Mouse (Mus musculus) embryo, embryonic 11 days (tissue): ENCODE results near the gene Hlcs.
A peak's percentile ranks its signal among the peaks of the same experiment; 100 is the strongest.

Experiments used
- DNase-seq: peaks from one replicate; pipeline ENCODE4 v3.0.0-alpha.2; 2015

The Hlcs gene

DNA sequence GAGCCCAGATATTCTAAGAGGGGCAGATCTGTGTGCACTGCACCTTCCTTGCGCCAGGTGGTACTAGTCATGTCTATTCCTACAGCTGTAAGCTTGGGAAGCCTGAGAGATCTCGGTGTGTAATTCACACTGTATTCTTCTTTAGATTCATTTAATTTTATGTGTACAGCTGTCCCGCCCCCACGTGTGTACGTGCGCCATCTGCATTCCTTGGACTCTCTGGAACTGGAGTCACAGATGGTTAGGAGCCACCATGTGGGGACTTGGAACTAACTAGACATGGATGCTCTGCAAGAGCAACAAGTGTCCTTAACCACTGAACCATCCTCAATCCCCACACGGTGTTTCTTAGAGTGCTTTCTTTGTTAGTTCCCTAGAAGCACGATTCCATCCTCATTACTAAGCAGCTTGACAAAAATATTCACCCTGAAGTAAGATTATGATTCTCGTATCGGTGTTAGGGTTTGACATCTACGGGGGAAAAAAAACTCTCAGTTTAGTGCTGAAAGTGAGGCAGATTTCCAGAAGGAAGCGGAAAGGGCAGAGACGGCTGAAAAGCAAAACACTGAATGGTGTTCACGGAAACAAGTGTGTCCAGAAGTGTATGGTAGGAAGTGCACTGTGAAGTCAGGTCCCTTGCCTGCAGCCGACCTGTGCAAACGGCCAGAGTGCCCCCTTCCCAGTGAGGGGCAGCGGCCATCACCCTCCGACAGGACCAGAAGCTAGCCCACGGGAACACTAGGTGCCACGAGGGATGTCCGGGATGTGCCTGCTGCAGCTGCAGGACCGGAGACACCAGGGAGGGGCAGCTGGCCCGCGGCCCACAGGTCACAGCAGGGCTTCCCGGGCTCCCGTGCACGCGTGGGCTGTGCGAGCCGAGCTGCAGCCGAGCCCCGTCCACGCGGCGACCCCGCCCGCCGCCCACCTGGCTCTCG lies 24.0 kb downstream of the Hlcs start:
- peak; percentile 42 for DNase-seq

DNA sequence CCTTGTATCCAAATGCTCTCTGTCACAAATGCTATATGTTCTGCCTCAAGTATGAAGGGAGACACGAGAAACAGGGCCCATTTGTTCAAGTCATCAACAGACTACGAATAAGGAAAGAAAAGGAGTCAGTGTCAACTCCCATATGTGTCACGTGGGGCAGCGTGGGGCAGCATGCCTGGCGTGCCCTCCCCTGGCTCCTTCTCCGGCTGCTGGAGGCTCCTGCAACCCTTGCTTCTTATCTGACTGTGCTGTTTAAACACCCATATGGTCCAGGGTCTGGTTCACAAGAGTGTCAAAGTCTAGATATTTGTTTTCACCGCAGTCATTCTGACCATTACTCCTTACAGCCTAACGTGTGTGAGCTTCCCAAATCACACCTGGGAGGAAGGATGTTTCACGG lies 25.5 kb downstream of the Hlcs start:
- DNase-seq: no peak

DNA sequence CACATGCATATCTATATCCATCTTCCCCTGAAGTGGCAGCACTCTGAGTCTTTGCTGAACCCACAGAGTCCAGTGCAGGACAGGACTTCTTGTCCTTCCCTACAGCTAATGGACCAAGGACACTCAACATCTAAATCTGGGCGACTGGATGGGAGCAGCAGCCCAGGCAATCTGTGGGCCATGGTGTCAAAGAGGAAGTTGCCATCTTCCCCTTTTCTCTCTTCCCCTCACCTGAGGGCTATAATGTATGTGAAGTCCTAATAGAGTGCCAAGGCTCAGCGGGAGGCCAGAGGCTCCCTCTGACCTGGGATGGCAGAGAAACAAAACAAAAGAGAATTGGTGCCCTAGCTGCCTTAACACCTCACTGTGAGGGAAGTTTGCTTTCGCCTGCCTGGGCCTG lies 29.4 kb downstream of the Hlcs start:
- DNase-seq: no peak

DNA sequence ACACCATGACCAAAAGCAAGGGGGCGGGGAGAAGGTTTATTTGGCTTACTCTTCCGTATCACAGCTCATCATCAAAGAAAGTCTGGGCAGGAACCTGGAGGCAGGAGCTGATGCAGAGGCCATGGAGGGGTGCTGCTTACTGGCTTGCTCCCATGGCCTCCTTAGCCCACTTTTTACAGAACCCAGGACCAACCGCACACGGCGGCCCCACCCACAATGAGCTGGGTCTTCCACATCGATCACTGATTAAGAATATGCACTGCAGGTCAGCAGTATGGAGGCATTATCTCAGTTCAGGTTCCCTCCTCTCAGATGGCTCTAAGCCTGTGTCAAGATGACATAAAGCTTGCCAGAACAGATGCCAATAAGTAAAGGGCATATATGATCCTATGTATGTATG lies 42.5 kb downstream of the Hlcs start:
- DNase-seq: no peak

DNA sequence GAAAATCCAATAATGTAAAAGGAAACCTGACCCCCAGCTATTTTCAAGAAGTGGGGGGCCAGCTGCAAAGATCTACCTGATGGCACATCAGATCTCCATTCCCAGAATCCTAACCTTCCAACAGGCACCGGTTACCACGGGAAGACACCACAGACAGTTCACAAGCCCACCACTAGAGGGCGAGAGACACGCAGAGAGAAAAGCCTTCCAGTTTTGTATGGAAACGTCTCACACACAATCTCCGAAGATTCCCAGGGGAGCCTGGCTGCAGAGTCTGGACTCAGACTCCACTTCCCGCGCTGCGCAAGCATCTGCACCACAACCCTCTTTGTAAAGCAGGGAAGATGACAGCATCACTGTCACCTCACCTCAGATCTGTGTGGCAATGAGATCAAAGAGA lies 43.7 kb downstream of the Hlcs start:
- peak; percentile 93 for DNase-seq

DNA sequence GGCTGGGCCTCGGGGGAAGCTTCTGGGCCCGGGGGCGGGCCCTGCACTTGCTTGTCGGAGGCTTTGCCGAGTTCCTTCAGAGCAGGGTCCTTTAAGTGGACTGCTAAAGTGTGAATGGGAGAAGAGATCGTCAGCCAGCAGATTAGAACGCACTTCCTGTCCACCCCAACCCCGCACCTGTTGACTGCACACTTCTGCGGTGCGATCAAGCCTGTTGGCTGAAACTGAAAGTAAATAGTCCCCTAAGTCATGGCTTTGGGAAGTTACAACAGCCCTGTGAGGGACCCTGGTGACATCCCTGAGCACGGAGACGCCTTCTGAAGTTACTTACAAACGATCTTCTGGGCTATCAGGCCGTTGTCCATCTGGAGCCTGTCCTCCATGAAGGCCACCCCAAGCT lies 45.2 kb downstream of the Hlcs start:
- no peak for DNase-seq

DNA sequence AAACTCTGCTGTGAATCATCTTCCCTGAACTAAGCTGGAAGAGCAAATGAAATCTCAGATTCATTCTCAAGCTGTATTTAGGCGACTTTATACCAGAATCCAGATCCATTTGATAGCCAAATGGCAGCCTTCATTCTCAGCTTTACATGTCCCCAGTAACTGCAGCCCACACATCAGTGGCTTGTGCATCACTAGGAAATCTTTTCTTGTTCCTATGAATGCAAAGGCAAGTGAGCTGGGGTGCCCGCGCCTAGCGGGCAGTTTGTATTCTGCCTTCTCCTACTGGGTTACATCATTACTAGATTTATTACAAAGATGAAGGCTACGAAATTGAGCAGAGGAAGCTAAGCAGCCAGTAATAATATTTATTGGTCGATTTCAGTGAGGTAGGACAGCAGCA lies 48.8 kb downstream of the Hlcs start:
- DNase-seq: no peak

DNA sequence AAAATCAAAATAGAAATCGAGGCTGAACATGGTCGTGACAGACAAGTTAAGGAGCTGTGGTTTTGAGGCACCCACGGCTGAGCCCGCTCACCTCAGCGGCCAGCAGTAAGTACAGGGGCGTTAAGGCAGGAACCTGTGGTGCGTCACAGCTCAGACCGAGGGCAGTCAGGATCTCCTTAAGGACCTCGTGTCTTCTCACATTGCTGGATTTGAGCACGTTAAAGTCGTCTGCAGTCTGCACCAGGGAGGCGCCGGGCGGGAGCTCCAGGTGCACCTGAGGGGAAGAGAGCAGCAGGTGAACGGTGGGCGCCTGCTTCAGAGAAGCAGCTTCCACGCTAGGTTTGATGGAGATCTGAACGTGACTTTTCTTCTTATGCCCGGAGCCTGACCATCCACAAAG lies 50.9 kb downstream of the Hlcs start:
- no peak for DNase-seq

DNA sequence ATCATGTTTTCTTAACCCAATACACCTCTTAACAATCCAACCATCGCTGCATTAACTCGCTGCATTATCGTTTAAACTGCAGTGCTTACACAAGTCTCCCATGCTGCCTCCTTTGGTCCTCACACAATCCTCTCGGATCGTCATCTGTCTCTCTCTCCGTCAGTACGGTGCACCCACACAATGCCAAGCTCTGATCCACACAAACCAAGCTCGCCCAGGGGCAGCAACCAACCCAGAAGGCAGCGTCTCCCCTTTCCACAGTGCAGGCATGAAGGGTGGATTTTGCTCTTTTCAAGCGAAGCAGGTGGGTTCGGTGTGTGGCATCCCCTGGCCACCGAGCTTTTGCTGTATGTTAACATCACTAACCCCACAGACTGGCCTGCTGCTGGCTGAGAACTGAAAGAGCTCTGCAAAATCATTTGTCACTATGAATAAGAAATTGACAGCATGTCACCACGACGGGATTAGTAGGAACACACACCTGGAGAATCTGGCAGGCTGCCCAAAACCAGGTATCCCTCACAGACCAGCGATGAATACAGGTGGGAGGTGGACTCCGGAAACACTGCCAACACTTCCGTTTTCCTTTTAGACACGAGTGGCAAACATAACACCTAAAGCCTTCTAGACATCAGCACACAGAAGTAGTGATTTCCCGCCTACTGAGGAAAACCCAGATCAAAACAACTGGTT lies 52.3 kb downstream of the Hlcs start:
- DNase-seq: no peak

DNA sequence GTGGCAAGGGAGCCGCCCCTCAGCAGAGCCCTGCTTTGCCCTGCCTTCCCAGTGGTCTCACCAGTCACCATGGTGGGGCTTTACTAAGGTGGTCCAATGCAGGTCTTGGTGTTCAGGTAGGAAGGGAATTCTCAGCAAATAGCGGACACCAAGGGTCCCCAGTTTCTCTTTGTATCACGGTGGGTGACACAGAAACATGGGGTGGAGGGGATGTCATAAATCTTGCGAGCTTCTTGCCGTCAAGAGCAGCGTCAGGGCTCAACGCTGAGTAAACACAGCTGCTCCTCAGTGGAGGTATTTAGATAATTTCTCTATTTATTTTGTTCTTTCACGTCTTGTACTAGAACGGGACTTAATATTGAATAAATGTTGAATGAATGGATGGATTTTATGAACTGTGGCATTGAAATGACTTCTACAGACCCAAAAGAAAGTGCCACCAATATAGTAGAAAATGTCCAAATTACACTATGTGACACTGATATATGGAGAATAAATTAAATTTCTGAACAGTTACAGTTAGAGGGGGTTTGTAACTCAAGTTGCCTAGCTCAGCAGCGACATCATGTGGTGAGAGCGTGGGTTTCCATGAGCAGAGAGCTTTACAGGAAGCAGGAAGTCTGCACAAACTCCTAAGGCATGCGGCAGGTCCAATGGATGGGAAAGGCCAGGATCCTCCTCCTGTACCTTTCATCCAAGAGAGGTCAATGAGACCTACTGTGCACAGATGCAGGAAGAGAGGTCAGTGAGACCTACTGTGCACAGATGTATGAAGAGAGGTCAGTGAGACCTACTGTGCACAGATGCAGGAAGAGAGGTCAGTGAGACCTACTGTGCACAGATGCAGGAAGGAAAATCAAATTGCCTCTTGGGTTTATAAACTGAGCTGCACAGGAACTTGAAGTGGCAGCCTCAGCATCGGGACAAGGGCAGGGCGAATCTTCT lies 54.7 kb downstream of the Hlcs start:
- peak; percentile 88 for DNase-seq

DNA sequence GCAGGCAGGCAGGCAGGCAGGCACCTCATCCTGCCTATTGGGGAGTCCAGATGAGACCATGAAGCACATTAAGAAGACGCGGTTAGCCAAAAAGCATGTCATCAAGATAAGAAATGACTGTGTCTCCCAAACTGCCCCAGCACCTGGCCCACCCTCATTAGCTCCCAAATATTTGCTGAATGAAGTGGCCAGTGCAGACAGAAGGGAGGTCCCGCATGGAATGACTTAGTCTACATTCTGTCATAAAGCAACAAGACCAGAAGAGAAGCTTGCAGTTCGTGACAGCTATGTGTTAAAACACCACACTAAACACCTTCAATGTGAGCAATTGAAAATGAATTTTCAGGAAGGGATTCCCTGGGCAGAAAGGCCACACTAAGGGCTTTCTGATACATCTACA lies 57.8 kb downstream of the Hlcs start:
- DNase-seq: no peak

DNA sequence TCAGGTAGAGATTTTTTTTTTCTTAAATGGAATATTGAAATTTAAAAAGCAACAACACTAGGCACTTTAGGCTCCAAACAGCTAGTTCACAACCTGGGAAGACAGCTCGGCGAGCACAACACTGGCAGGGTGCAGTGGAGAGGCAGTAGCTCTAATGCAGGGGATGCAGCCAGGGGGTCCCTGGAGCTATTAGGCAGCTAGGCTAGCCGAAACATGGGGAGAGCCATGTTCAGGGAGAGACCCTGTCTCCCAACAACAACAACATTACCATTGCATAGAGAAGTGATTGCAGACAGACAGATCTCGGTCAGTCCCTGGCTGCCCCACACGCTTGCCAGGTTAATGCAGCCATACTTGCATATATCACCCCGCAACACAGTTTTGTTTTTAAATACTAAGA lies 58.3 kb downstream of the Hlcs start:
- DNase-seq: no peak

DNA sequence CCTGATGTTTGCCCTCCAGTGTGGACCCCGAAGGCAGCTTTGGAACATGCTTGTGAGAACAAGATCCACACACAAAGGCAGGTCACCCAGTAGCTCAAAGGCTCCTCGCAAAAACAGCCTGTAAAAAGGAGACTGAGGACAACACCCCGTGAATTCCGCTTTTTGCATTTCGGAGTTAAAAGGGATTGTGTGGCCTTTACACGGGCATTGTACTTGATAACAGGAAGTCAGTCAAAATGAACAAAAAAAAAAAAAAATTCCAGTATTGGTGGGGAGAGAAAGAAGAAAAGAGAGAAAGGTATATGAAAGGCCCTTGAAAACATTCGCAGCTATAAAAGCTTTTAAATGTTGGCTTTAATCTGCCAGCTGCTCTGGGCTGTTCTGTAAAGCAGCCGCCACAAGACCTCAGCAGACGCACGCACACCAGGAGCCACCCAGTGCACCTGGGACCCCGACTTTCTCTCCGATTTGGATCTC lies 58.9 kb downstream of the Hlcs start:
- DNase-seq: no peak

DNA sequence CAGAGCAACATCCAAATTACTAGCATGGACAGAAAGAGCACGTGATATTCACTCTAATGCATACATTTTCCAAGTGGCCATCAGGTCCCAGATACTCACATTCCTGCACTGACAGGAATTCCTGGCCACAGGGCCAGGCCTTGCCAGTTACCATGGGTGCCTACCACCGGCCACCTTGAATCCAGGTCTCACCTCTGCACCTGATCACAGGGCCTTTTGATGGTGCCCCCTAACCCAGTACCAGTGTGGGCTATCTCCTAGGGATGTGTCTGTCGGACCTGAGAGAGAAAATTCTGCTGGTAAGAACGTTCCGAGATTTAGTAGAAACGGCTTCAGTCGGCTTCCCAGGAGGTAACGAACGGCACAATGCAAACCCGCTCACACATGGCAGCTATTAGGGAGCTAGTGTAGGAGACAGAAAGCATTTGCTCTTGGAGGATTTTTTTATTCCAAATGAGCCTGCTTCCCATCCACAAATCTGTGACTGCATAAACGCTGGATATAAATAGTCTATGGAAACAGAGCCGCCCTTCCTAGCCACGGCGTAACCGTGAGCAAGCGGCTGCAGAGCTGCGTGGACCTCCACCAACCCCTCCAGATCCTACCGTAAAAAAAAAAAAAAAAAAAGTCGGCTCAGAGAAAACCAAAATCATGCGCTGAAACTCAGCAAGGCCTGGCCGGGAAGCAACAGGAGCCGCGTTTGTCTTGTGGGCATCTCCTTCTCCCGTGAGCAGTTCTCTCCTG lies 59.5 kb downstream of the Hlcs start:
- peak; percentile 45 for DNase-seq

DNA sequence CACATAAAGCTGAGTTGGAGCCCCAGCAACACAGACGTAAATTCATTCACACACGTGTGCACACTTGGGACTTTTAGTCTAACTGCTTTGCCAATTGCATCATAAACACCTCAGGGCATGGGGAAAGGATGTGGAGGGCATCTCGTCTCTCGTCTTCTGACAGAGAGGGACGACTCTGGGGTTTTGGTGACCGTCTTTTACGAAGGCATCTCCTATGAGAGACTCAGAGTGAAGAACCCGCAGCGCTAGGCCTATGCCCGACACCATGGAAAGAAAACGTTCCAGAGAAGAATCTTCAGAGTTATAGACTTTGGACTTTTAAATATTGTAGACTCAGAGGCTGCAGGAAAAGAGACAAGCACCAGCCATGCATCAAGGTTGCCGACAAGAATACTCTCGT lies 61.6 kb downstream of the Hlcs start:
- DNase-seq: no peak

DNA sequence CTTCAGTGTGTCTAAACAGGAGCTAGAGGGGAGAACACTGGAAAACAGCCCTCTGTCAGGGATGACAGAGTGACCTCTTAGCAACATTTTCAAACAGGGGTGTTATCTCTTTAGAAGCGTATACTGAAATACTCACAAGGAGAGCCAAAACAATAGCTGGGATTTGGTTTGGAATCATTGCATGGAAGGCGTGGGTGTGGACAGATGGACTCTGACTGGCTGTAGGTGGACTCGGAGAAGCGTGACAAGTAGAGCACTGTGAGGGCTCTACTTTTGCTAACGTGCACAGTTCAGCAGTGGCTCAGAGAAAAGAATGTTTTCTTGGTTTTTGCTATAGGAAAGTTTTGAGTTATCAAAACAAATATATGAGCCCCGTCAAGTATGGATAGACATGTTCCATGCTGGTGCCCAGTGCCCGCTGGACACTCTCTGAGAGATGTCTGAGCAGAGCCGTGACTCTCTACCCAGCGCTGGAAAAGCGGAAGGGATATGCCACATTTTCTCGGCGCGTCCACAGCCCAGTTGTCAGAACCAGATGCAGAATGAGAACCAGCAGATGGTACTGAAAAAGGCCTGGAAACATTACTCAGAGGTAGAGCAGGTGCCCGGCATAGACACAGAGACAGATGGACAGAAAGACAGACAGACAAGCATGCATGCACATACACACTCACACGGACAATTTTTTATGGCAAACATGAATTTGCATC lies 62.6 kb downstream of the Hlcs start:
- no peak for DNase-seq

DNA sequence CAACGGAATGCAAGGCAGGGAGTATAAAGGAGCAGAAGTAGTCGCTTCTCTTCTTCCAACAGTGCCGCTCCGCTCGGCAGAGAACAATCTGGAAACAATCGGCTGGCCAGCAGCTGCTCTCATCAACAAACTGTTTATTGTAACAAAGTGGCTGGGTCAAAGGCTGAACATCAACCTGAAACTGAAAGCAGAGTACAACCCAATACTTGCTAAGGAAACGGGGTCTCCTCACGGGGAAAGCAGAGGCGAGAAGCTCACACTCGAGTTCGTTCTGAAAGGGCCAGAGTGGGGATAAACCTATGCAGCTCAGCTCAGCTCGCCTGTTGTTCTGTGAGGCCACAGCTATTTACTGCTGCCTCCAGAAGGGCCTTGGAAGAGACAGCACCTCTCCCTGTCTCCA lies 63.2 kb downstream of the Hlcs start:
- peak; percentile 41 for DNase-seq

DNA sequence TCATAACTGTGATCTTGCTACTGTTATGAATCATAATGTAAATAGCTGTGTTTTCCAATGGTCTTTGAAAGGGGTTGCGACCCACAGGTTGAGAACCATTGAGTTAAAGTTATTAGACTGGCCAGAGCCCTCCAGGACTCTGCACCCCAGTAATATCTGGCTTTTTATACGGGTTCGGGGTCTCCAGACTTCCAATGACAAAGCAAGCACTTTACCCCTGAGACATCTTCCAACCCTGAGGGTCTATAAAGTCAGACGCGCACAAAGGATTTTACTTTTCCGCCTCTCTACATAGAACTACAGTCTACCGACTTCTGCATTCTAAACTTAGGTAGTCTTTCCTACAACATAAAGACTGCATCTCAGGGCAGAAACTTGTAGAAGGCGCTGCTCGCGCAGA lies 63.7 kb downstream of the Hlcs start:
- DNase-seq: no peak

DNA sequence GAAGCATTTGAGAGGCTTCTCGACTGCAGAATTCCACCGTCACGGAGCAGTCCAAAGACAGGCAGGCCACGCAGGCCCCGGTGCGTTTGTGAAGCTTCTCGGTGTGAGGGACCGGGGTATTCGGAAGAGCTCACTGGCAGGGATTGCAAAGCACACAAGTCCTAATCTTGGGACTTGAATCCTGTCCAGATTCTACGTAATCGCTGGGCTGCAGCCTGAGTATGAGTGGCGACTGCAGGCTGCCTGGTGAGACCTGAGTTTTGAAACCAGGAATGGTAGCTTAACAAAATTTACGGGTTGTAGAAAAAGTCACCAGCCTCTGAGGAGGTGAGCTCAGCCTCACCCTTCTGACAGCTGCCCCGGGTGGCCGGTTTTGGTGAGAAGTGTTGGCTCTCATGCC lies 64.7 kb downstream of the Hlcs start:
- no peak for DNase-seq

DNA sequence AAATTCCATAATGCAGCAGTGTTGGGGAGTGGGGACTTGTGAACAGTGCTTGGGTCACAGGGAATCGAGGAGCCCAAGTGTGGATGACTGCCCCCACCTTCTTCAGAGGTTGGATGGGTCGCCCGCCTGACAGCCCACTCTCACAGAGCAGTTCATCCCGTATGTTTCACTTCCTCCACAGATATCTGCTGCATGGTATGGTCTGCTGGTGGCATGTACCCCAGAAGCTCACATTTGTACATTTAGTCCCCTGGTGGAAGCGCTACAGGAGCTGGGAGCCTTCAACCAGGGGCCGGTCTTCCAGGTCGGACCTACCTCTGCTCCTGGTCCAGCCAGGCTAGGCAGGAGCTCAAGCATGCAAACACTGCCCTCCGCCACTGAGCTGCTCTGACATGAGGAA lies 66.4 kb downstream of the Hlcs start:
- no peak for DNase-seq

DNA sequence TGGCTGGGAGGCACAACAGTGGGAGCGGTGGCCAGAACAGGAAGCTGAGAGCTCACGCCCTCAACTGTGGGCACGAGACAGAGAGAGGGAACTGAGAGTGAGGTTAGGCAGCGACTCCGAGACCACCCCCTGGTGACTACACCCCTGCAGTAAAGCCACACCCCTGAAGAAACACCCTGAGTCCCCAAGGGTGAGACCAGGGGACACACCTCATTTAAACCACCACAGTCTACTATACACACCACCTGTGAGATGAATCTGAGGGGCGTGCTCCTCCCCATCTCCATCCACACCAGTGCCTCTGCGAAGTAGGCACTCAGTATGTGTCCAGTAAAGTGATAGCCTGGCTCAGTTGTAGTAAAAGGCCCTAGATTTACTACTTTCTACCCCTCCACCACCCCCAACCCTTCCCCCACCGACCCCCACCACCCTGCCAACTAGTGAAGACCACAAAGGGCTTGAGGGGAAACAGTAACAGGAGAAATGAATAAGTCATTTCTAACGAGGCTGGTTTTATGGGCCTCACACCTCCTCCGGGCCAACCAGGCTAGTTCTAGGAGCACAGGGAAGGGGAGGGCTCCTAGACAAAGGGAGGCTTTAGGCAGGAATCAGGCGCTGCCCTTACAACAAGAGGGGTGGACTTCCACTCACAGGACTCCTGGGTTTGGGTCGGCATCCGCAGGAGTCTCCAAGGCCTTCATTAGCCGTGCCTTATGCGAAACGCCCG lies 67.2 kb downstream of the Hlcs start:
- peak; percentile 33 for DNase-seq
